Mouse (Mus musculus) ES-Bruce4 (cell line): Measurements from ENCODE around the gene Bcl2l13.

ENCODE experiments used
- EP300 ChIP-seq: IDR thresholded peaks from 2 replicates; pipeline ENCODE4 v1.6.1; 2011; ENCODE audit warnings: low read depth, low read length; ENCODE audit not compliant: insufficient read depth
- POLR2A ChIP-seq: IDR thresholded peaks from one replicate; pipeline ENCODE4 v1.8.1; 2011; ENCODE audit warnings: low read length; ENCODE audit not compliant: insufficient read depth

DNA sequence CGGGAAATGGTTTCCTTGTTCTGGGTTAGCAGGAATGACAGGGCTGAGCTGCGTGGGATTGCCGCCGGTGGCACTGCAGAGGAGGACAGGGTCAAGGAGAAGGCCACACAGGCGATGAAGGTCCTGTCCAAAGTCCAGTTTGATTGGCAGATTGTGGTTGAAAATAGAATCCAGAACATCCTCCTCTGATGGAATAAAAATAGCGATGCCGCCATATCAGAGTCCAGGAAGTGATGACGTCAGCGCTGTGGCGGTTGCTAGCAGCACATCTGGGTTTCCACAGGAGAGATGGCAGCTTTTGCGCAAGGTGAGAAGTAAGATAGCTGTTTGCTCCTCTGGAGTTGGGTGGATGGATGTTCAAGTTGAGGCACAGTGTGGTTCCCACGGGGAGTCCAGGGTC lies 96.6 kb downstream of the Bcl2l13 start:
- TF ChIP-seq EP300 (no peak), POLR2A (no peak)
